Mouse (Mus musculus) stomach, embryonic 14.5 days (tissue): ENCODE measurements around the gene Enpp3. TPM values are rescaled to one million over a fixed set of nuclear protein-coding genes. Genes with fewer than 3 reads are reported as not detected.

Experiments
- ATAC-seq: fragments of 200-750 bp; cut with Nextera tagmentation; 2 replicates; pipeline ENCODE4 v1.8.0; 2017; ENCODE audit warnings: low read depth, moderate TSS enrichment; ENCODE audit not compliant: insufficient number of reproducible peaks, insufficient read depth, low FRiP score
- H3K27ac ChIP-seq: fragments of 300-500 bp; sonication (generic); 2 replicates; pipeline ENCODE4 v1.5.1; 2014; ENCODE audit warnings: mild to moderate bottlenecking, low read length, moderate library complexity, mixed read lengths
- H3K27me3 ChIP-seq: fragments of 300-500 bp; sonication (generic); 2 replicates; pipeline ENCODE4 v1.6.1; 2014; ENCODE audit warnings: low read length, control low read depth, mixed read lengths; ENCODE audit not compliant: control insufficient read depth, insufficient read depth
- H3K36me3 ChIP-seq: fragments of 300-500 bp; sonication (generic); 2 replicates; pipeline ENCODE4 v1.6.1; 2014; ENCODE audit warnings: mild to moderate bottlenecking, control low read depth, low read length, moderate library complexity, mixed read lengths; ENCODE audit not compliant: control insufficient read depth, insufficient read depth
- H3K4me1 ChIP-seq: fragments of 300-500 bp; sonication (generic); 2 replicates; pipeline ENCODE4 v1.6.1; 2014; ENCODE audit warnings: low read length, control low read depth, mixed read lengths; ENCODE audit not compliant: control insufficient read depth, insufficient read depth
- H3K4me2 ChIP-seq: fragments of 300-500 bp; sonication (generic); replicated peaks from 2 replicates; pipeline ENCODE4 v1.6.1; 2014; ENCODE audit warnings: low read depth, low read length, control low read depth
- H3K4me3 ChIP-seq: fragments of 300-500 bp; sonication (generic); 2 replicates; pipeline ENCODE4 v1.5.1; 2014; ENCODE audit warnings: low read depth, low read length, control low read depth
- H3K9ac ChIP-seq: fragments of 300-500 bp; sonication (generic); replicated peaks from 2 replicates; pipeline ENCODE4 v1.6.1; 2014; ENCODE audit warnings: low read depth, mild to moderate bottlenecking, control low read depth, low read length, moderate library complexity, mixed read lengths
- H3K9me3 ChIP-seq: fragments of 300-500 bp; sonication (generic); 2 replicates; pipeline ENCODE4 v1.6.1; 2016; ENCODE audit warnings: low read depth, low read length, control low read depth; ENCODE audit not compliant: control insufficient read depth
- WGBS: fragments of 180-500 bp; shearing (Covaris S2); extraction: QIAGEN DNeasy Blood & Tissue Kit; methylation state at CpG from one replicate; pipeline ENCODE4 v1.1.7; 2014; 5-methylcytosine and 5-hydroxymethylcytosine counted together
- polyA plus RNA-seq: library from polyadenylated mRNA; unstranded; fragments of >200 nt; fragmentation: Nextera tagmentation; extraction: Ambion mirVana; gene quantifications from 2 replicates; pipeline ENCODE4 v1.2.1, GENCODE M21; 2014

Enpp3 gene
- polyA plus RNA-seq, 1 experiment from 2014 or later, result 9.1 TPM

DNA sequence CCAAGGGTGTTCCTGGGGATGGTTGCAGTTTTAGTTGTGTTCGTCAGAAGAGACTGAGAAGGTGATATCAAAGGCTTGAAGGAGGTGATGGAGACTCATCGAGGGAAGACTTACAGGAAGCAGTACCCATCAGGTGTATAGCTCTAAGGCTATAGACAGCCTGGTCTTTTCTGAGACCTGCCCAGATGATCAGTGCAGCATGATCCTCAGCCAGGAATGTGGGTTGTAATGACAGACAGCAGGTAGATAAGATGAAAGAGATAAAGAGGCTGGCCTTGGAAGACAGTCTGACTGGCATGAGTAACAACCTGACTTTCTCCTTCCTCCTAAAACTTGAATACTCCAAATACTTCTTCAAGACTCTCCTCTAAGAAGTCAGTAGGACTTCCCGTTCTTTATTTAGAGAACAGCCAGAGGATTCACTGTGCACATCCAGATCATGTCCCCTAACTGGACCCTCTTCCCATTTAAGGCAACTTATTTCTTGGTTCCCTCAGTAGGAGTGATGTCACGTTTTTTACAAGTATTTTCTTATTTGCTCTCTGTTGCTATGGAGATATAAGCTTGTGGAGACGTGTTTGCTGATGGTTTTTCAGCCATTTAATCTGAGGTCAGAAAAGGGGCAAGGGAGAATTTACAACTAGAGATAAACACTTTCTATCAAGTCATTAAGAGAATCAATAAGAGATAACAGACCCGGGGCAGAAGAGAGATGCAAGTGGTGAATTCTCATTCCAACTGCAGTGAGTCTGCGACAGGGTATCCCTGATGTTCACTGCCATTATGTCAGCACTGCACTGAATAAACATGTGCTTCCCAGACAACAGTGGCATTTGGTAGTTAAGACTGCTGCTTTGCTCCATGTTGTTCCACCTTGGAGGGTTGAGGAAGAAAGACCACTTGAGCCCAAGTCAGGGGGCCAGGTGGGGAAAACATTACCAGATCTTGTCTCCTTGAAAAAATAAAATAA is 101.1 kb downstream of the Enpp3 start:
- peak; percentile 74; the same call in 1 of the 2 replicates for ATAC-seq
- Histone ChIP-seq H3K27me3 (no peaks in the 10 kb centered on the region), H3K4me1 (peaks cover 9% of the 10 kb centered on the region; the same call in 1 of the 2 replicates), H3K4me3 (no peak overlapping the region), H3K36me3 (no peaks in the 10 kb centered on the region), H3K9ac (no peak overlapping the region), H3K27ac (no peak overlapping the region), H3K9me3 (no peaks in the 10 kb centered on the region), H3K4me2 (no peak overlapping the region)
- WGBS, result 28% methylated on average over 7 of the region's 7 CpGs

- no peak overlapping the region for H3K27ac ChIP-seq
- no peaks in the 10 kb centered on the region for H3K9me3 ChIP-seq
- no peak for ATAC-seq
- H3K4me1 ChIP-seq, result peaks cover 9% of the 10 kb centered on the region; the same call in 1 of the 2 replicates
- no peaks in the 10 kb centered on the region for H3K36me3 ChIP-seq
- H3K27me3 ChIP-seq, result no peaks in the 10 kb centered on the region
- H3K4me2 ChIP-seq, result no peak overlapping the region
- H3K9ac ChIP-seq, result no peak overlapping the region
- no peak overlapping the region for H3K4me3 ChIP-seq
- 63% methylated on average over 2 of the region's 2 CpGs for WGBS
Observed at GRCm38 (mm10) chr10:24739171-24739570, 103.5 kb downstream of the Enpp3 start.

- WGBS, result 70% methylated on average over 2 of the region's 2 CpGs
- no peaks in the 10 kb centered on the region for H3K36me3 ChIP-seq
- H3K9me3 ChIP-seq, result no peaks in the 10 kb centered on the region
- H3K4me3 ChIP-seq, result no peak overlapping the region
- H3K4me1 ChIP-seq, result peaks cover 9% of the 10 kb centered on the region; the same call in 1 of the 2 replicates
- no peak overlapping the region for H3K4me2 ChIP-seq
- H3K27me3 ChIP-seq, result no peaks in the 10 kb centered on the region
- no peak overlapping the region for H3K27ac ChIP-seq
- no peak overlapping the region for H3K9ac ChIP-seq
- ATAC-seq, result no peak
Observed at GRCm38 (mm10) chr10:24738456-24738855, 104.2 kb downstream of the Enpp3 start.

GRCm38 (mm10) chr10:24735027-24735777 is 107.4 kb downstream of the Enpp3 start:
- Histone ChIP-seq H3K9ac (no peak overlapping the region), H3K9me3 (no peaks in the 10 kb centered on the region), H3K27me3 (no peaks in the 10 kb centered on the region), H3K27ac (no peak overlapping the region), H3K36me3 (no peaks in the 10 kb centered on the region), H3K4me1 (peaks cover 6% of the 10 kb centered on the region; the same call in 1 of the 2 replicates), H3K4me3 (no peak overlapping the region), H3K4me2 (no peak overlapping the region)
- WGBS, result 83% methylated on average over 5 of the region's 5 CpGs
- ATAC-seq, result no peak

DNA sequence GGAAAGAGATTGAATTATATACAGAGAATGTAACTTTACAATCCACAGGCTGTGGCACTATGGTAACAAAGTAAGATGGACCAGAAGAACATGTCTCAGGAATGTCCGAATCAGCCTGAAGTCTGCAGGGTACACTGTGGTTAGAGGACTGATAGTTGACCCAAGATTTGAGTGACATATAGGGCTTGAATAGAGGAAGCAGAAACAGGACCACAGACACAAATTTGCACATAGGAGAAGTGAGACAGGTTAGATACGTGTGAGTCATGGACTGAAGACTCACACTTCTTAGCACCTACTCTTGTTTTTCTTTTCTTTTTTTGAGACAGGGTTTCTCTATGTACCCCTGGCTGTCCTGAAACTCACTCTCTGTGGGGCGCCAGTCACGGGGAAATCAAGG is 115.1 kb downstream of the Enpp3 start:
- Histone ChIP-seq H3K36me3 (no peaks in the 10 kb centered on the region), H3K4me3 (no peak overlapping the region), H3K4me1 (peaks cover 6% of the 10 kb centered on the region; the same call in 1 of the 2 replicates), H3K27ac (no peak overlapping the region), H3K9me3 (no peaks in the 10 kb centered on the region), H3K4me2 (no peak overlapping the region), H3K27me3 (no peaks in the 10 kb centered on the region), H3K9ac (no peak overlapping the region)
- ATAC-seq, result no peak
- 94% methylated on average over 4 of the region's 4 CpGs for WGBS

DNA sequence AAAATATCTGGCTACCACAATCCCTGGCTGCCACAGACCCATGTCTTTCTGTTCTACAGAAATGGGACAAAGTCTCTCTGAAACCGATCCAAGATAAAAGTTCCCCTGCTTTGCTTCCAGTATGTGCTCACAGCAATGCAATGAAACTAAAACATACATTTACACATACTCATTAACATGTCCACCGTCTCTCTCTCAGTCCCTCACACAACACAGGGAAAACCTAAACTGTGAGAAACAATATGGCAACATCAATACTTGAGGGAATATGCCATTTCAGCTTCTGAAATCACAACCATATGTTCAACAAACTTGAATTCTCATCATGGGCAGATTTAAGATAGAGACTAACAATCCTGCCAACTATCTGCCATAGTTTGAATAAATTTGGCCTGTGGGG is 117.4 kb downstream of the Enpp3 start:
- WGBS, result 89% methylated on average over 2 of the region's 2 CpGs
- H3K4me3 ChIP-seq, result no peak overlapping the region
- H3K4me1 ChIP-seq, result no peaks in the 10 kb centered on the region
- H3K36me3 ChIP-seq, result no peaks in the 10 kb centered on the region
- ATAC-seq, result no peak
- no peak overlapping the region for H3K9ac ChIP-seq
- no peaks in the 10 kb centered on the region for H3K9me3 ChIP-seq
- no peak overlapping the region for H3K4me2 ChIP-seq
- no peaks in the 10 kb centered on the region for H3K27me3 ChIP-seq
- no peak overlapping the region for H3K27ac ChIP-seq

Other genes with a start within 250 kb of the Enpp3 start
- 11.3 and 12.5 TPM in 2 replicates for gene Ccn2, start 247.4 kb downstream of the Enpp3 start, polyA plus RNA-seq
- gene Enpp1, start 130.7 kb downstream of the Enpp3 start, polyA plus RNA-seq, result 8.3 and 8.5 TPM in 2 replicates
- 29.1 and 30.9 TPM in 2 replicates for gene Med23, start 27.2 kb upstream of the Enpp3 start, polyA plus RNA-seq
- 12.4 and 14.4 TPM in 2 replicates for gene Arg1, start 84.7 kb upstream of the Enpp3 start, polyA plus RNA-seq